Mouse (Mus musculus) liver, adult 2 months (tissue): ENCODE data around the gene Plcb4.

Experiments
- CTCF ChIP-seq: fragments of 200-500 bp; IDR thresholded peaks from 2 replicates; pipeline ENCODE4 v1.5.1; 2011; ENCODE audit warnings: low read depth, low read length, control low read depth
- POLR2A ChIP-seq: fragments of 200-500 bp; IDR thresholded peaks from 2 replicates; pipeline ENCODE4 v1.6.1; 2011; ENCODE audit warnings: low read length, control low read depth; ENCODE audit not compliant: insufficient read depth; ENCODE audit errors: extremely low read depth

- TF ChIP-seq POLR2A, result no peak
- no peak for TF ChIP-seq CTCF
Observed at GRCm38 (mm10) chr2:135862489-135863390, 203.9 kb downstream of the Plcb4 start.
